ENCODE assay signal across 8 mouse cellular contexts in genomic region chr1:175691686-175692245, GRCm38 (mm10). TPM values are rescaled to one million over a fixed set of nuclear protein-coding genes. Genes with fewer than 3 reads are reported as not detected.
DNase-seq lines count a peak whose midpoint lies in the region; ATAC-seq lines count a peak whose summit lies in the region.

No protein-coding gene starts in this region.

- ATAC-seq in intestine, embryonic 15.5 days = no peak
- no peak for ATAC-seq in midbrain, embryonic 13.5 days

- H3K36me3 ChIP-seq in intestine, embryonic 15.5 days = no peaks in the 10 kb centered on the region
- peaks cover 15% of the 10 kb centered on the region for H3K36me3 ChIP-seq in midbrain, embryonic 13.5 days

- peak overlapping the region; percentile 84 for H3K27ac ChIP-seq in intestine, embryonic 15.5 days
- peak overlapping the region; percentile 91 for H3K27ac ChIP-seq in midbrain, embryonic 13.5 days

- H3K9ac ChIP-seq in intestine, embryonic 15.5 days = peak overlapping the region; percentile 91
- peak overlapping the region; percentile 83 for H3K9ac ChIP-seq in midbrain, embryonic 13.5 days (replicated peaks)

- intact Hi-C loops in left cerebral cortex, postnatal 25 days (cut with DNase I) = loop anchor here (1.0 to 5.0 kb wide), 2 partner anchors 66 to 176 kb away; partner anchors contain the start of gene Fh1

- 0 out of 2 replicates have a peak, but pooled peaks cover 3% of the 10 kb centered on the region for H3K4me1 ChIP-seq in intestine, embryonic 15.5 days (replicated peaks)
- peaks cover 31% of the 10 kb centered on the region for H3K4me1 ChIP-seq in midbrain, embryonic 13.5 days (replicated peaks)

- DNase-seq in cerebellum, adult 11 months = peak; percentile 4
- no peak for DNase-seq in cerebellum, adult 11-12 months
- DNase-seq in urinary bladder, adult 2 months (ENCODE audit: low spot score) = peak; percentile 20
- DNase-seq in urinary bladder, postnatal 10 days (ENCODE audit: low spot score) = no peak
- DNase-seq in left cerebral cortex, adult 11 months (ENCODE audit: low spot score) = no peak
- no peak for DNase-seq in left cerebral cortex, postnatal 25 days (ENCODE audit: low spot score in 2 of 2)

- no peaks in the 10 kb centered on the region for H3K9me3 ChIP-seq in intestine, embryonic 15.5 days
- no peaks in the 10 kb centered on the region for H3K9me3 ChIP-seq in midbrain, embryonic 13.5 days

- peak overlapping the region; percentile 80 for H3K4me2 ChIP-seq in intestine, embryonic 15.5 days (replicated peaks)
- H3K4me2 ChIP-seq in midbrain, embryonic 13.5 days (replicated peaks) = peak overlapping the region; percentile 77

- WGBS in intestine, embryonic 15.5 days = under 1% methylated on average over 22 of the region's 22 CpGs
- under 1% methylated on average over 22 of the region's 22 CpGs for WGBS in midbrain, embryonic 13.5 days

- no peaks in the 10 kb centered on the region for H3K27me3 ChIP-seq in intestine, embryonic 15.5 days (replicated peaks)
- H3K27me3 ChIP-seq in midbrain, embryonic 13.5 days = no peaks in the 10 kb centered on the region

- peak overlapping the region; percentile 83 for H3K4me3 ChIP-seq in intestine, embryonic 15.5 days (replicated peaks)
- H3K4me3 ChIP-seq in midbrain, embryonic 13.5 days (replicated peaks) = peak overlapping the region; percentile 81

RNA-seq across cellular contexts. Expression of gene Opn3, which starts 0.8 kb away (rescaled TPM):
- 1.1 and 1.4 TPM in 2 replicates for polyA plus RNA-seq in urinary bladder, adult 2 months (2012; rRNA removed)
- 6.5 and 7.1 TPM in 2 replicates for polyA plus RNA-seq in intestine, embryonic 15.5 days (2015; fragmentation: Nextera tagmentation; extraction: Ambion mirVana)
- 6.9 TPM in 2 replicates for polyA plus RNA-seq in midbrain, embryonic 13.5 days (2015; fragmentation: Nextera tagmentation; extraction: Ambion mirVana)
- total RNA-seq in left cerebral cortex, postnatal 25 days (2021) = 1 to 10 TPM; 8.2 to 8.9 TPM

RNA-seq across cellular contexts. Expression of gene Chml, which starts 0.9 kb away (rescaled TPM):
- 2.2 and 2.3 TPM in 2 replicates for polyA plus RNA-seq in urinary bladder, adult 2 months (2012; rRNA removed)
- 2.4 and 2.6 TPM in 2 replicates for polyA plus RNA-seq in intestine, embryonic 15.5 days (2015; fragmentation: Nextera tagmentation; extraction: Ambion mirVana)
- polyA plus RNA-seq in midbrain, embryonic 13.5 days (2015; fragmentation: Nextera tagmentation; extraction: Ambion mirVana) = 3.6 and 4.1 TPM in 2 replicates
- 10 to 100 TPM in 1 of 2 experiments, 1 to 10 TPM in 1; 9.7 to 11.1 TPM for total RNA-seq in left cerebral cortex, postnatal 25 days (2021)

RNA-seq across cellular contexts. Expression of gene Wdr64, which starts 6.6 kb away (rescaled TPM):
- polyA plus RNA-seq in urinary bladder, adult 2 months (2012; rRNA removed) = not detected in 2 replicates
- polyA plus RNA-seq in intestine, embryonic 15.5 days (2015; fragmentation: Nextera tagmentation; extraction: Ambion mirVana) = not detected in 2 replicates
- not detected in 2 replicates for polyA plus RNA-seq in midbrain, embryonic 13.5 days (2015; fragmentation: Nextera tagmentation; extraction: Ambion mirVana)
- total RNA-seq in left cerebral cortex, postnatal 25 days (2021) = not detected

Comparison
In these comparisons a context has a peak if more than half of its experiments do, and no peak if none do; other contexts are left out.
1. DNase-seq: peak in cerebellum, adult 11 months (single experiment) and urinary bladder, adult 2 months (single experiment); none in cerebellum, adult 11-12 months (single experiment), urinary bladder, postnatal 10 days (single experiment), left cerebral cortex, adult 11 months (single experiment) and left cerebral cortex, postnatal 25 days (0 of 2).